Mouse (Mus musculus): ENCODE data around the gene Erich3. TPM values are rescaled to one million over a fixed set of nuclear protein-coding genes. Genes with fewer than 3 reads are reported as not detected.
A peak's percentile ranks its signal among the peaks of the same experiment; 100 is the strongest.

Gene Erich3
- polyA plus RNA-seq, 2 experiments, result 0.01 TPM; not detected in 1

GRCm38 (mm10) chr3:154651192-154651821 is 12.4 kb upstream of the Erich3 start:
- WGBS (ENCODE audit: insufficient replicate concordance), result 57% methylated on average over 10 of the region's 10 CpGs
- DNase-seq (ENCODE audit: low read depth in 3 of 3, low spot score in 3 of 3), result no peak

GRCm38 (mm10) chr3:154652581-154653420 is 10.9 kb upstream of the Erich3 start:
- no peaks in the 10 kb centered on the region for H3K36me3 ChIP-seq (replicated peaks; ENCODE audit: control insufficient read depth, insufficient read depth, low read depth)
- DNase-seq (ENCODE audit: low read depth in 3 of 3, low spot score in 3 of 3) (no peak), ATAC-seq (ENCODE audit: insufficient read depth) (no peak)
- H3K9me3 ChIP-seq (ENCODE audit: control insufficient read depth, low read length), result no peaks in the 10 kb centered on the region
- H3K4me2 ChIP-seq (ENCODE audit: low read depth), result no peak overlapping the region
- no peak overlapping the region for H3K4me3 ChIP-seq (ENCODE audit: insufficient read depth in 1 of 2, low read depth in 2 of 2, low read length in 2 of 2)
- no peak overlapping the region for H3K9ac ChIP-seq (replicated peaks)
- no peak overlapping the region for H3K27ac ChIP-seq
- H3K4me1 ChIP-seq (replicated peaks; ENCODE audit: control insufficient read depth in 2 of 2, insufficient read depth in 2 of 2, low read length in 1 of 2), result no peaks in the 10 kb centered on the region
- WGBS (ENCODE audit: insufficient replicate concordance), result 38% methylated on average over 24 of the region's 24 CpGs
- TF ChIP-seq EP300 (IDR thresholded peaks at IDR 0.05; ENCODE audit: low read depth) (no peak), CTCF (IDR thresholded peaks at IDR 0.05; ENCODE audit: low read depth) (peak; percentile 78)
- no peaks in the 10 kb centered on the region for H3K27me3 ChIP-seq (ENCODE audit: control insufficient read depth, insufficient read depth, low read length)

More at GRCm38 (mm10) chr3:154651192-154651821, 12.4 kb upstream of the Erich3 start:
- Histone ChIP-seq H3K4me1 (replicated peaks; ENCODE audit: control insufficient read depth in 2 of 2, insufficient read depth in 2 of 2, low read length in 1 of 2) (no peaks in the 10 kb centered on the region), H3K27ac (no peak overlapping the region), H3K9ac (replicated peaks) (no peak overlapping the region), H3K36me3 (replicated peaks; ENCODE audit: control insufficient read depth, insufficient read depth, low read depth) (no peaks in the 10 kb centered on the region), H3K9me3 (ENCODE audit: control insufficient read depth, low read length) (no peaks in the 10 kb centered on the region), H3K4me3 (ENCODE audit: insufficient read depth in 1 of 2, low read depth in 2 of 2, low read length in 2 of 2) (no peak overlapping the region), H3K4me2 (ENCODE audit: low read depth) (no peak overlapping the region), H3K27me3 (ENCODE audit: control insufficient read depth, insufficient read depth, low read length) (no peaks in the 10 kb centered on the region; the same call in 1 of the 2 replicates)
- TF ChIP-seq CTCF (IDR thresholded peaks at IDR 0.05; ENCODE audit: low read depth), result no peak
- TF ChIP-seq EP300 (IDR thresholded peaks at IDR 0.05; ENCODE audit: low read depth), result no peak
- ATAC-seq (ENCODE audit: insufficient read depth), result no peak

DNA sequence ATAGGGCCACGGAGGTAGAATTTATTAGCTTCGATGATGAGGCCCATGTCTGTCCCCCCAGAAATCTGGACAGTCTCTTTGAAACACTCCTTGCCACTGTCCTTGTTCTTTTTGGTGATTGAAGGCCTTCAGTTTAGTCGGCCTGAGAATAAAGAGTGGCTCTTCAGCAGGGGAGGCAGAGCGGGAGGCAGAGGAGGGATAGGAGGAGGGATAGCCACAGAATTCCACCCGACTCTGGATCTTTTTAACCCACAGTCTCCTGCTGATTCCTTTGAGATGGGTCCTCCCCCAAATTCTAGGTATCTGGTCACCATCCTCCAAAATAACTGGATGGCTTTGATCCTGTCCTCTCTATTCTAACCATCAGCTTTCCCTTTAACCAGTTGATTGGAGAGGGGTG is 10.2 kb upstream of the Erich3 start:
- TF ChIP-seq CTCF (IDR thresholded peaks at IDR 0.05; ENCODE audit: low read depth), result no peak
- TF ChIP-seq EP300 (IDR thresholded peaks at IDR 0.05; ENCODE audit: low read depth), result no peak
- H3K36me3 ChIP-seq (replicated peaks; ENCODE audit: control insufficient read depth, insufficient read depth, low read depth), result no peaks in the 10 kb centered on the region
- no peak overlapping the region for H3K4me3 ChIP-seq (ENCODE audit: insufficient read depth in 1 of 2, low read depth in 2 of 2, low read length in 2 of 2)
- H3K27me3 ChIP-seq (ENCODE audit: control insufficient read depth, insufficient read depth, low read length), result no peaks in the 10 kb centered on the region
- no peak for DNase-seq (ENCODE audit: low read depth in 3 of 3, low spot score in 3 of 3)
- WGBS (ENCODE audit: insufficient replicate concordance), result 59% methylated on average over 5 of the region's 5 CpGs
- H3K9ac ChIP-seq (replicated peaks), result no peak overlapping the region
- no peak overlapping the region for H3K4me2 ChIP-seq (ENCODE audit: low read depth)
- no peaks in the 10 kb centered on the region for H3K9me3 ChIP-seq (ENCODE audit: control insufficient read depth, low read length)
- no peaks in the 10 kb centered on the region for H3K4me1 ChIP-seq (replicated peaks; ENCODE audit: control insufficient read depth in 2 of 2, insufficient read depth in 2 of 2, low read length in 1 of 2)
- no peak overlapping the region for H3K27ac ChIP-seq
- ATAC-seq (ENCODE audit: insufficient read depth), result no peak

DNA sequence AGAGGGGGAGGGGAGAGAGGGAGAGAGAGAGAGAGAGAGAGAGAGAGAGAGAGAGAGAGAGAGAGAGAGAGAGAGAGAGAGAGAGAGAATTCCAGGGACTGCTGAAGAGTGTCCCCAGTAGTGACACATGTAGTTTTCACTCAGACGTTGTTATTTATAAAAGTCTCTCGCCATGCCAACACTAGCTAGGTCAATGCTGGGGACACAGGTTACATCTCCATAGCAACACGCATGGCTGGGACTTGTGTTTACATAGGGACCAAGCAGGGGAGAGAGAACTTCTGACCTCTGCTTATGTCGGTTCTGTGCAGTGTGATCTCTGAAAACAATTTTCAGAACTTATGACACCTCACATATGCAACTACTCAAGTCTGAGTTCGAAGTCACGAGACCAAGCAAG is 9.4 kb upstream of the Erich3 start:
- no peak for DNase-seq (ENCODE audit: low read depth in 3 of 3, low spot score in 3 of 3)
- Histone ChIP-seq H3K4me3 (ENCODE audit: insufficient read depth in 1 of 2, low read depth in 2 of 2, low read length in 2 of 2) (no peak overlapping the region), H3K27ac (no peak overlapping the region), H3K4me1 (replicated peaks; ENCODE audit: control insufficient read depth in 2 of 2, insufficient read depth in 2 of 2, low read length in 1 of 2) (no peaks in the 10 kb centered on the region), H3K9me3 (ENCODE audit: control insufficient read depth, low read length) (no peaks in the 10 kb centered on the region), H3K36me3 (replicated peaks; ENCODE audit: control insufficient read depth, insufficient read depth, low read depth) (no peaks in the 10 kb centered on the region), H3K27me3 (ENCODE audit: control insufficient read depth, insufficient read depth, low read length) (no peaks in the 10 kb centered on the region), H3K9ac (replicated peaks) (no peak overlapping the region), H3K4me2 (ENCODE audit: low read depth) (no peak overlapping the region)
- ATAC-seq (ENCODE audit: insufficient read depth), result no peak
- 52% methylated on average over 6 of the region's 6 CpGs for WGBS (ENCODE audit: insufficient replicate concordance)
- TF ChIP-seq EP300 (IDR thresholded peaks at IDR 0.05; ENCODE audit: low read depth) (no peak), CTCF (IDR thresholded peaks at IDR 0.05; ENCODE audit: low read depth) (no peak)

DNA sequence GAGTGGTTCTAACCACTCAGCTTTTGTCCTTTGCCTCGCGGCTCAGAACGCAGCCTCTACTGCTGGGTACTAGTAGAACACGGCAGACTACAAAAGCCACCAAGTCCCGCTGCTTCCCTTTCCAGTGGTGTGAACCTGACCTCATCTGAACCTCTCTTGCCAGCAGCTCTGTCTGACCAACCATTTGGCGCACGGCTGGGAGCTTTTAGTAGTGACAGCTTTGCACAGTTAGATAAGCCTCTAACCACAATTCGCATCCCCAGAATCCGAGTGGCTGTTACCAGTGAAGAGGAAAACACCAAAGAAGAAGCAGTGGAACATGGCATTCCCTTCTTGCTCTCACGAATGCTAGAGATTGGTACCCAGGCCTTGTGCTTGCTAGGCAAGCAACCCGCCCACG is 8.8 kb upstream of the Erich3 start:
- Histone ChIP-seq H3K9me3 (ENCODE audit: control insufficient read depth, low read length) (no peaks in the 10 kb centered on the region), H3K27ac (no peak overlapping the region), H3K36me3 (replicated peaks; ENCODE audit: control insufficient read depth, insufficient read depth, low read depth) (no peaks in the 10 kb centered on the region), H3K4me1 (replicated peaks; ENCODE audit: control insufficient read depth in 2 of 2, insufficient read depth in 2 of 2, low read length in 1 of 2) (no peaks in the 10 kb centered on the region), H3K27me3 (ENCODE audit: control insufficient read depth, insufficient read depth, low read length) (no peaks in the 10 kb centered on the region), H3K4me2 (ENCODE audit: low read depth) (no peak overlapping the region), H3K9ac (replicated peaks) (no peak overlapping the region), H3K4me3 (ENCODE audit: insufficient read depth in 1 of 2, low read depth in 2 of 2, low read length in 2 of 2) (no peak overlapping the region)
- 50% methylated on average over 12 of the region's 12 CpGs for WGBS (ENCODE audit: insufficient replicate concordance)
- DNase-seq (ENCODE audit: low read depth in 3 of 3, low spot score in 3 of 3) (no peak), ATAC-seq (ENCODE audit: insufficient read depth) (no peak)
- TF ChIP-seq CTCF (IDR thresholded peaks at IDR 0.05; ENCODE audit: low read depth) (no peak), EP300 (IDR thresholded peaks at IDR 0.05; ENCODE audit: low read depth) (no peak)

Measured in liver, embryonic 14.5 days (tissue).